Mouse (Mus musculus): ENCODE measurements around the gene Tmcc3. TPM values are rescaled to one million over a fixed set of nuclear protein-coding genes. Genes with fewer than 3 reads are reported as not detected.
A peak's percentile ranks its signal among the peaks of the same experiment; 100 is the strongest.
"Not testable (repeated sequence)": the region's sequence is repeated elsewhere in the genome, so short reads cannot be mapped to it uniquely, and the experiment has no call there.

The Tmcc3 gene
- total RNA-seq, 4 experiments from 2014 or later, result 28.1 to 32.2 (median 29.6) TPM

- peak; percentile 83 for DNase-seq (ENCODE audit: low spot score)
Observed at GRCm38 (mm10) chr10:94575958-94576357, 264.2 kb downstream of the Tmcc3 start.

GRCm38 (mm10) chr10:94578870-94579269 is 267.1 kb downstream of the Tmcc3 start:
- DNase-seq (ENCODE audit: low spot score), result no peak

GRCm38 (mm10) chr10:94581384-94581783 is 269.6 kb downstream of the Tmcc3 start:
- DNase-seq (ENCODE audit: low spot score), result no peak

DNA sequence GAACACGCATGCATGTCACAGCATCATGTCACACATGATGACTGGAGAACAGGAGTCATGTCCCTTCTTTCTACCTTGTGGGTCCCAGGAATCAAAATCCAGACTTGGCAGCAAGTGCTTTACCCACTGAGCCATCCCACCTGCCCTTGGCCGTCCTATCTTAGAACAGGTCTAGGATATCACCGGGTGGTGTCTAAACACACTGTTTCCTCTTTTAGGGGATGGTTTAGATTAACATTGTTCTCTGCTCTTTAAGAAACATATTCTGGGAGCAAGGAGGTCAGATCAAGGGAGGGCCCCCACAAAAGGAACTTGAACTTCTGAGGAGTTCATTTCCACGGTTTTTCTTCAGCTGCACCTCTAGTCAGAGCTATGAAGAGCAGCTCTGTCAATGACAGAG is 272.0 kb downstream of the Tmcc3 start:
- DNase-seq (ENCODE audit: low spot score), result no peak

DNA sequence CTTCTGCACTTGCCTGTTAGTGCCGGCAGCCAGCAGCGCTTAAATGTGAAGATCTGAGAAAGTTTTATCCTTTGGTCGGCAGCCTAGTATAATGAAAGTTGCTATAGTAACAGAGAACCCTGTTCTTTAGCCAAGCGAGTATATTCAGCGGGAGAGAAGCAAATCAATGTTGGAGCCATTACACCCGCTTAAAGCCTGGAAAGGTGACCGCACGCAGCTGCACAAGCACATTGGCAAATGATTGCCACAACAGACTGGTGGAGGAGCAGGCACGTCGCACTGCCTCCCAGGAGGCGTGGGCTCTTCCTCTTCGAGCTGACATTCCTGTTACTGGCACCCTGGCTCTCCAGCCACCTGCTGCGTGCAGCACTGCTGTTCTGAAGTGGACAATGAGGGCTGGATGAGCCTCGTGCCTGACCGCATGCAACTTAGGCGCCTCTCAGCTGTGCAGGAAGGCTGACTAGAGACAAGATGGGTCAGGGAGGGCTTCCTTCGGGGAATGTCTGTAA is 273.2 kb downstream of the Tmcc3 start:
- no peak for DNase-seq (ENCODE audit: low spot score)

DNA sequence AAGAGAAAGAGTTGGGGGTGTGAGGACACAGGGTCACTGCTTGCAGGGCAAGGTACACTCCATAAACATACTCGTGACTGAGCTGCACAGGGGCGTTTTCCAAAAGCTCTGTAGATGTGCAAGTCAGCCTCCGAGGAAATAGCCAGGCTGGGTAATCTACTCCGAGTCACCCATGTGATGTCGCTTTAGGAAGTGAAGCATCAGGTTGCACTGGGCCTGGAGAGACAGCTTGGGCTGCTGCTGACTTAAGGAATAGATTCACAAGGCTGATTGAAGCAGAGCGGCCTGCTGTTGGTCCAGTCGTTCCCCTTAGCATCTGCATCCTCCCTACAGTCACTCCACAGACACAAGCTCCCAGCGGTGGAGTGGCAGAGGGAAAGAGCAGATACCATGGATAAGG is 274.1 kb downstream of the Tmcc3 start:
- DNase-seq (ENCODE audit: low spot score), result no peak

DNA sequence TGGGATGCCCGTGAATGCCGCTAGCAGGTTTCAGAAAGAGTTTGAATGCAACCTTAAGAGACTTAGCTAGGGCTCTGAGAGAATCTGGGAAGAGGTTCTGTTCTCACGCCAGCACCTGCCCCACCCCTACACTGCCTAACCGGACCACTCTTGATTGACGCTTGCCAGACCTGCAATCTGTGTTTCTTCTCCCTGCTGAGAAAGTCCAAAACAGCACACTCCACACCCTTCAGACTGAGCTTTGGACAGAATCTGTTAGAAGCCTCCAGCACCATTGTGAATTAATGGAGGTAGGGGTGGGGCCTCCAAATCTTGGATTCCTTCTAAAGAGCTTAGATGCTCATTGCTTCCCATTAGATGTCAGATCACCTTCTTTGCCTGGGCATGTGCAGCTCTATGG is 277.2 kb downstream of the Tmcc3 start:
- no peak for DNase-seq (ENCODE audit: low spot score)

- DNase-seq (ENCODE audit: low spot score), result peak; percentile 35
Observed at GRCm38 (mm10) chr10:94595705-94596104, 284.0 kb downstream of the Tmcc3 start.

DNA sequence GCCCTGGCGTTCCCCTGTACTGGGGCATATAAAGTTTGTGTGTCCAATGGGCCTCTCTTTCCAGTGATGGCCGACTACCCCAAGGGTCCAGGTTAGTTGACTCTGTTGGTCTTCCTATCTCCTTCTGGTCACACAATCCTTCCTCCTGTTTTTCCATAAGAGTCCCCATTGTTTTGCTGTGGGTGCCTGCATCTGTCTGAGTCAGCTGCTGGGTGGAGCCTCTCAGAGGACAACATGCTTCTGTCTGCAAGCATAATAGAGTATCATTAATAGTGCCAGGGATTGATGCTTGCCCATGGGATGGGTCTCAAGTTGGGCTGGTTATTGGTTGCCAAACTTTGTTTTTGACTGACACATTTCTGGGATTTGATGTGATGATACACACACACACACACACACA is 288.1 kb downstream of the Tmcc3 start:
- DNase-seq (ENCODE audit: low spot score), result not testable (repeated sequence)

DNA sequence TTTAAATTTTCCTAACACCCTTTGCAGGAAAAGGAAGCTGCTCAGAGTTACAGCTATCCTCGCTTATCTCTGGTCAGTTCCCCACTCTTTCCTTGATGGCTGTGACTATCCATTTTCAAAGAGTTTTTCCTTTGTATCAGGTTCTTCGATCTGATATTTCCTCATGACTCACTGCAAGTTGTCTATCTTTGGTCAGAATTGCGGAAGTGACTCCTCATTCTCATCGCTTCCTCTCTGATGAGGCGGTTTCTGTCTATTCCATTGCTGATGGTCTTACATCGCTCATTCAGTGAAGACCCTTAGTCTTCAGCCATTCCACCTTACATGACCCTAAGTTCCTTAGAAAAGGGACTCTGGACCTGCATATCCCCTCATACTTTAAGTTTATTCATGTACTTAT is 289.3 kb downstream of the Tmcc3 start:
- DNase-seq (ENCODE audit: low spot score), result no peak

DNA sequence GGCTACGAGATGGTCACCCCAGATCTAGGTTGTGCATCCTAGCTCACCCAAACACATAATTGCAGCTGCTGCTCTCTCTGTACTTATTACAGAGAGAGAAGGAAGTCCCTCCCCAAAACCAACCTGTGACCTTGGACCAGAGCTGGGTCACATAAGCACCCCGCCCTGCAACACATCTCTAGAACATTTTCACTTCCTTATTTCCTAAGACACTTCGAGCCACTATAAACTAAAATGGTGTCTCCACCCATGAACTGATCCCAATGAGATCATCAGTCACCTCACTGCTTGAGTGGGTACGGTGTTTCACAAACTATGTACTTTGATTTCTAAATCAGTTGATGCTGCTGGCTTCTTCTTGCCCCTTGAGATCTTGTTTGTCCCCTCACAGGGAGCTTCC is 293.7 kb downstream of the Tmcc3 start:
- DNase-seq (ENCODE audit: low spot score), result no peak

GRCm38 (mm10) chr10:94609309-94609777 is 297.6 kb downstream of the Tmcc3 start:
- peak; percentile 83 for DNase-seq (ENCODE audit: low spot score)

DNA sequence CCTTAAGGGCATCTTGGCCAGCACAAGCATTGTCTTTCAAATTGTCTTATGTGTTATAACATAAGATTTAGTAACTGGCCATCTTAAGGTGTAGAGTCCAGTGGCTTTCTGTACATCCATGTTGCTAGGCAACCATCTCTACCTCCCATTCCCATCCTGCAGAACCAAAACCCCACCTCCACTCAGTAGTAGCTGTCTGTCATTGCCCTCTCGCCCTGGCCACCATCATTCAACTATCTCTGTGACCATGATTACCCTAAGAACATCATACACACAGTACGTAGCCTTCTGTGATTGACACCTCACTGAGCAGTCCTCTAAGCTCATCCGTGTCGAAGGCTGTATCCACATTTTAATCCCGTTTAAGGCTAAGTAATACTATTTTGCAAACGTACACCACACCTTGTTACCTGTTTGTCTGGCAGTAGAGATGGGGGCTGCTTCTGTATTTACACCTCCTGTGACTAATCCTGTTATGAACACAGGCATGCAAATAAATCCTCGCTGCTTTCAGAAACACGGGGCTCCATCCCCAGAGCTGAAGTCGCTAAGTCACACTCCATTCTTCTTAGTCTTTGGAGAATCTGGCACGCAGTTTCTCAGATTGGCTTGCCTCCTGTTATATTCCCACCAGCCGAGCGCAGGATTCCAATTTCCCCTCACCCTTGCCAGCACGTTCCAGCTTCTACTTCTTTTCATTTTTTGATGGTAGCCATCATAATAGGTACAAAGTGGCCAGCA is 299.6 kb downstream of the Tmcc3 start:
- no peak for DNase-seq (ENCODE audit: low spot score)

GRCm38 (mm10) chr10:94611969-94612440 is 300.3 kb downstream of the Tmcc3 start:
- DNase-seq (ENCODE audit: low spot score), result no peak

DNA sequence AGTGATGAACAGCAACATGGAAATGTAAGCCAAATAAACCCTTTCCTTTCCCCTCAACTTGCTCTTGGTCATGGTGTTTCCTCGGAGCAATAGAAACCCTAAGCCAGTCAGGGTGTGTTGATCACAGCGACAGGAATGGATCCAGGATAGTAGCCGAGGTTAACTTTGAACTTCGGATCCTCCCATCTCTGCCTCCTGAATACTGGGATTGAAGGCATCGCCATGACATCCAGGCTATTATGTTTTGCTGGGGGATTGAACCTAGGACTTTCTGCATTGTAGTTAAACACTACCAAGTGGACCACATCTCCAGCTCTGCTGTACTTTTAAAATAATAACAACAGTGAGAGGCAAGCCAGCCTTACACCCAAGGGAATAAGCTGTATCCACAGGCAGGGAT is 307.8 kb downstream of the Tmcc3 start:
- DNase-seq (ENCODE audit: low spot score), result no peak

DNA sequence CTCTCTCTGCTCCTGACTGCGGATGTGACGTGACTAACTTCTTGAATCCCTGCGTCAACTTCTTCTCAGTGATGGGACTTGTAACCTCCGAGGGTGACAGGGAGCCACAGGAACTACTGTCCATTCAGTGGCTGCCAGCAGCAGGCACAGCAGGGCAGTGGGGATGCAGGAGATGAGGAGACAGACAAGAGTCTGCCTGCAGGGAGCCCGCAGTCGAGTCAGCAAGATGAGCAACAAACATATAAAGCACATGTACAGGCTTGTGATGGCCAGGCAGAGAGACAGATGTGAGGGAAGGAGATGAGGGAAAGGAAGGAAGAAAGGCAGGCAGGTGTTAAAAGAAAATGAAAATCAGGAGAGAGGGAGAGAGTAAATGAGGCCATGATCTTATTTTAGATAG is 308.8 kb downstream of the Tmcc3 start:
- no peak for DNase-seq (ENCODE audit: low spot score)

DNA sequence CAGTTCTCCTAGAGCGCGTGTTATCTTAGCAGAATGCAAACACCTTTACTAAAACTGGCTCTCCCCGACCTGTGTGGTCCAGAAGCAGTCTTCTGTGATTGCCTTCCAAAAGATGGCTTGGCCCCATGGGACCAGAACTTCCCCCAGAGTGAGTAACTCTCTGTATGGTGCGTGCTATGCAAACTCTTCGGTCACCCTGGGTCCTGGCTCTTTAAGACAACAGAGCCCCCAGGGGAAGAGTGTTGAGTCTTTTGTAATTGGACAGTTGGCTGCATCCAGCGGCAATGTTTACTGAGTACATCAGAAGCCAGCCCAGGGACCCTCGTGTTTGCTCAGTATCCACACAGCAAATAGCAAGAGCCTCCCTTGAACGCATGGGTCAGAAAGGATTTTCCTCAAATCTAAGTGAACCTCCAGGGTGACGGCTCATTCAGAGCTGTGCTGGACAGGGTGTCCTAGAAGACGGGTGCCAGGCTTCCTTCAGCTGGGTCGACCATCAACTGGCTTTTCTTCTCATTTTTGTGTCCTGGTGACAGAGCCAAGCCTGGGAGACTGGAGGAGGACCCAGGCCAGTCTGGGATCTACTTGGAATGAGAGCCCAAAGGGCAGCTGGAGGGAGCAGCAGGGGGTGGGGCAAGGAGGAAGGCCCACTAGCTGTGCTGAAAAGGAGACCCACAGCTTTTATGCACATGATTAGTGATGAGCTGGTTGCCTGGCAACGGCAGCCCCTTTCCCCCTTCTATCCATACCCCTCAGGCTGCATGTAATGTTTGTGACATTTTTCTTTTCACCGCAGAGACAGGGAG is 309.9 kb downstream of the Tmcc3 start:
- DNase-seq (ENCODE audit: low spot score), result no peak

DNA sequence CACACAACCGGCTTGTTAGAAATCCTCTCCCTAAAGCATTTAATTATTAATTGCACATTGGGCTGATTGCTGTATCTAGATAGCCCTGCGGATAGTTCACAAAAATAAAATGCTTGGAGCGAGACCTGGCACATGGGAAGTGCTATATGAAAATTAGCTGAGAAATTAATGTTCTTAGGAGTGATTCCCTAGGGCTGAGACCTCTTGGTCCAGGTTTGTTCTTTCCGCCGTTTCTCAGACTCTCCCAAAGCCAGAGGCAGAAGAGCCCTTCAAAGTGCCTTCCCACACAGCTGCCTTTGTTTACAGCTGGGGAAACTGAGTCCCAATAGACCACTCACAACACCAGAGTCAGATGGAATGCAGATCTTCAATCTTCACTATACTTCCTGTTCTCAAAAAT is 310.5 kb downstream of the Tmcc3 start:
- DNase-seq (ENCODE audit: low spot score), result no peak

DNA sequence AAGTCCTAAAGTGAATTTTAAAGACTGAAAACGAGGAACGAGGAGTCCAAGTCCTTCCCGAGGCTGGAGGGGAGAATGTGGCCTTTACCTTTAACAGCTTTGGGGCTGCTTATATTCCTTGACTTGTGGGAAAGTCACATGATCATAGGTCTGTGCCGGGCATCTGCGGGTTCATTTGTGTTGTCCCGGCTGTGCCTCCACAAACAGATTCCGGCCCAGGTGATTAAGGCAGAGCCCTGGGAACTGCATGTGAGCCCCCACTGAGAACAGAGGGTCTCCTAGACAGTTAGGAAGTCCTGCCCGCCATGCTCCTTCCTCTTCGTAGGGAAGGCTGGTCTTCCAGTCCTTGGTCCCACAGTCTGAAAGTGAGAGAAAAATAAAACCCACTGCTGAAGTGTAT is 311.1 kb downstream of the Tmcc3 start:
- DNase-seq (ENCODE audit: low spot score), result no peak

DNA sequence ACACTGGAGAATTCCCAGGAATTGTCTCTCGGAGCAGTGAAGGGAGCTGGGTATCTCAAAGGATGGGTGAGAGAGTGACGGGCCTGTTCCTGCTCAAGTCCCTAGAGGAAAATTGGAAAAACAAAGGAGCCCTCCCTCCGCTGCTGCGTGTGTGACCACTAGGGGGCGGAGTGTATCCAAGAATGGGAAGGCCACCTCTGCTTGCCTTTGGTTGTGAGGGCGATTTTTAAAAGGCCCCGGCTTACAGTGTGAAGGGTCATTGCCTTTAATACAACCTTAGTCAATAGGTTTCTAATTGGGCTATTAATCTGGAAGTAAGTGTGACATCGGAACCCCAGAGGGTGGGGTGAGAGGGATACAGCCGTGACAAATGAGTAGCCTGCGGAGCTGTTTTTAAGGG is 311.9 kb downstream of the Tmcc3 start:
- peak; percentile 79 for DNase-seq (ENCODE audit: low spot score)

- DNase-seq (ENCODE audit: low spot score), result no peak
Observed at GRCm38 (mm10) chr10:94625036-94625435, 313.3 kb downstream of the Tmcc3 start.

GRCm38 (mm10) chr10:94625606-94626005 is 313.9 kb downstream of the Tmcc3 start:
- no peak for DNase-seq (ENCODE audit: low spot score)

All from heart, adult 8-10 months (tissue).